Mouse (Mus musculus) heart, adult 9 months (tissue): ENCODE data around the gene Prl3d3.
"Not testable (repeated sequence)": the region's sequence is repeated elsewhere in the genome, so short reads cannot be mapped to it uniquely, and the experiment has no call there.

Source experiments
- DNase-seq, 2 experiments: peaks; one replicate each; pipeline ENCODE4 v3.0.0; 2022; ENCODE audit warnings: low spot score in 2 of 2

Prl3d3 gene

GRCm38 (mm10) chr13:27156490-27156889 lies at the start of gene Prl3d3:
Gene Prl3d3 (plus strand): TSS chr13:27156790.
- DNase-seq, result not testable (repeated sequence)

- DNase-seq, result not testable (repeated sequence)
Measured at GRCm38 (mm10) chr13:27121398-27121797, 35.2 kb upstream of the Prl3d3 start, which contains the start of gene Prl3d2. Gene Prl3d2 (plus strand): TSS chr13:27121698.

GRCm38 (mm10) chr13:27148264-27148663 lies 8.3 kb upstream of the Prl3d3 start:
- no peak for DNase-seq

DNA sequence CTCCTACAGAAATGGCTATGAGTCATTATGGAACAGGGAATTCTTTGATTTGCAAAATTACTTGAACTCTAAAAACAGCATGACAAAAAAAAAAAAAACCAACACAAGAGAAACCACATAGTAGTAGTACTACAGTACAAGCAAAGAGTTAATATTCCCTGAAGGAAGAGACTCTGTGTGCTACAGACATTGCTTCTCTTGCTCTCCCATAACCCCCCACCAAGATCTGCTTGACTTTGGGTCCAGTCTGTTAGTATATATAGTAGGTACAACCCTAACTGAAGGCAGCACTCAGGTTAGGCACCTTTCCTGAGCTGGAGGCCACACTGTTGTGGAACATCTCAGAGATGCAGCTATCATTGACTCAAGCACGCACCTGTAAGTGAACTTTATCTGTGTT lies 39.8 kb downstream of the Prl3d3 start, which contains the start of gene Prl3c1:
Prl3c1 (plus strand) TSS at position 301 of the 400 bp plus-strand sequence.
- DNase-seq, result no peak
